Mouse (Mus musculus): ENCODE data around the gene Chrna10.

Chrna10 gene

GRCm38 (mm10) chr7:102081784-102082183 lies 34.8 kb downstream of the Chrna10 start:
- no peak for DNase-seq

DNA sequence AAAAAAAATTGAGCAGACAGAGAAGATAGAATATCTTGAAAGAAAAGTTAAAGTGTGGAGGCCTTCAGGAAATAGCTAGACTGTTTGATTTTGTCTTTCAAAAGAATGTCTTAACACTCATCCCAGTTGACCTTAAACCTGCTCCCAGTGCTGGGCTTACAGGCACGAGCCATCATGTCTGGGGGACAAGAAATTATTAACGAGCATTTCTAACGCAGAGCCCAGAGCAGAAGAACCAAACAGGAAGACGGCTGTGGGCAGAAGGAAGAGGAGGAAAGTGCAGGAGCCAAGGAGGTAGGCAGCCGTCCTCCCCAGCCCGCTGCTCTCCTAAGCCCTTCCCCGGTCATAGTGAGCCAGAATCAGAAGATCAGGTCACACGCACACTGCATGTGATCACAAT lies 36.3 kb downstream of the Chrna10 start:
- no peak for DNase-seq

DNA sequence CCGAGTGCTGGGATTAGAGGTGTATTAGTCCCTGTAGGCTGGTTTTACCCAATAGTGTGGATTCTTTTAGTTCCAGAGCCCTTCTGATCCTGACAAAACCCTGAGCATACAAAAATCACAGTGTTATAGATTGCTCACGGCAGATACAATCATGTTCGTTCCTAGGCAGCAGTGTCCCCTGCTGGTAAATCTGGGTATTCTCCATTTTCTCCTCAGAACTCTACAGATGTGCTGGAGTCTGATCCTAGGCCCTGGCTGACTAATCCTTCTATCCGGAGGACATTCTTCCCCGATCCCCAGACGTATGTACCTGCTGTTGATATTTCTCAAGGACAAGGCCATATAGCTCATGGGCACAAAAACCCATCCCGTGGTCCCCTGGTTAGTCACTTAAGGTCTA lies 38.1 kb downstream of the Chrna10 start:
- peak in 1 of 2 experiments; percentile 55 for DNase-seq

GRCm38 (mm10) chr7:102076714-102077296 lies 39.8 kb downstream of the Chrna10 start:
- DNase-seq = no peak

- no peak for DNase-seq
These were observed 50.3 kb downstream of the Chrna10 start for GRCm38 (mm10) chr7:102066363-102066762.

- peak; percentile 92 to 97 for DNase-seq
These were observed 51.4 kb downstream of the Chrna10 start, which contains the start of the genes Rnf121, Xndc1 and Xntrpc for GRCm38 (mm10) chr7:102065046-102065891. Gene Rnf121 (minus strand): TSS chr7:102065469. Gene Xndc1 (plus strand): TSS chr7:102065511. Gene Xntrpc (plus strand): TSS chr7:102065713.

- no peak for DNase-seq
These were observed 52.0 kb downstream of the Chrna10 start for GRCm38 (mm10) chr7:102064655-102065045.

- DNase-seq = no peak
These were observed 52.7 kb downstream of the Chrna10 start for GRCm38 (mm10) chr7:102063891-102064290.

DNA sequence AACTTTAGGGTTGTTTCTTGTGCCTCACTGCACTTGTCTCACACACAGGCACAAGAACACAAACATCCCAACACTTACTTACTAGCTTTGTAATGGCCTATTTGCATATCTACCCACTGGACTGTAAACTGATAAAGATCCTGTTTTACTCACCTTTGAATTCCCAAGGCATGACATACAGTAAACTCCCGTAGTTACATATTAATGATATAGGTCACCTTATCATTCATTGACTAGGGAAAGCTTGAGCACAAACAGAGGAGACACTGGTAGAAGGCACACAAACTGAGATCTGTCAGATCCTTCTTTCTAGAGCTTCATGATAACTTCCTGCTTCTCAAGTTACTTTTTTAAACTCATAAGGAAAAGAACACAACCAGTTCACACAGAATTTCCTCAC lies 54.4 kb downstream of the Chrna10 start:
- DNase-seq = no peak

DNA sequence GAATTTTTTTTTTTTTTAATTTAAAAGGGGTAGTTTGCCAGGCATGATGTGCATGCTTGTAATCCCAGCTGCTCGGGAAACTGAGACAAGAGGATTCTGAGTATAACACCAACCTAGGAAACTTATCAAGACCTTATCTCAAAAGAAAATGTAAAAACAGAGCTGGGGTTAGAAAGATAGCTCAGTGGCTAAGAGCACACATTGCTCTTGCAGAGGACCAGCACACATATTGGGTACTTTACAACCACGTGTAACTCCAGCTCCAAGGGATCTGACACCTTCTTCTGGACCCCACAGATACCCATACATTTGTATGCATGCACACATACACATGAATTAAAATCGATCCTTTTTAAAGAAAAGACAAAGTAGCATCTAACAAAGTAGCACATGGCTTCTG lies 55.3 kb downstream of the Chrna10 start:
- DNase-seq = no peak

All from kidney, postnatal 25 days (tissue).